Mouse (Mus musculus): ENCODE measurements at regions not wholly inside any gene's neighbourhood (a gene's known extent, or its start where the extent isn't known, plus 50 kb on each side); places are given as distances from the start of the nearest gene placed in this dataset.

- intact Hi-C loops (cut with DNase I), result no loop called here
- DNase-seq, result no peak
Observed at GRCm38 (mm10) chr10:126652693-126653092, 248.5 kb downstream of the Atp23 start.

DNA sequence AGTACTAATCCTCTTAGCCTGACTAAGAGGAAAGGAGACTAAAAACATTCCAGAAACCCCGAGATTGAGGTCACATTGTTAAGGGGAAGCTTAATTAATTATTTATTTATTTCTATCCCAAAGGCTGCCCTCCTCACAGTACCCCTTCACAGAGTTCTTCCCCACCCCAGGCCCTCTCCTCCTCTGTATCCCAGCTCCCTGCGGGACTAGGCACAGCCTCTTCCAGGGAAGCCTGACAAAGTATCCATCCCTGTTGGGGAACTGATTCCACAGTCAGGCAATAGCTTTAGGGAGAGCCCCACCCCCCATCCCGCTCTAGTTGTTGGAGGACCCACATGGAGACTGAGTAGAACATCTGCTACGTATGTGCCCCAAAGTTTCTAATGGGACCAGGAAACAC, 254.6 kb downstream of the Atp23 start:
- intact Hi-C loops (cut with DNase I), result no loop called here
- no peak for DNase-seq

DNA sequence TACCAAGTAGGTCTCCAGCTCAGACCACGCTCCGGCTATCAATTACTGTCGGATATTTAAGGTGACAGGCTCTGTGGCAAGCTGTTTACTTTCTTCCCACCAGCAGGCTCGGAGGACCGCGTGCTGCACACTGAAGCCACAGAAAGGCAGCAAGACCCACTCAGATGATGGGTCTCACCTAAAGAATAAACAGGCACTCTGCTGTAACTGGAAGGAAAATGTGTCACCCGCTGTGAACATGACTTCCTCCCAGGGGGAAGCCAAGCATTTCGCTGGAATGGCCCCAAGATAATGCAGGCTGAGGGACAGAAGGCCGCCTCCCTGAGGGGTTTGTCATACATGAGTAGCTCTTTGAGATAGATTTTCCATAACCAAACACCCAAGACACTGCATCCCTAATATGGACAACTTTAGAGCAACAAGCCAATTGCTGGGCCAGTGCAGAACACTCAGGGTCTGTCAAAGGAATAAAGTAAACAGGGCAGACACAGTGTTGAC, 259.3 kb downstream of the Atp23 start:
- DNase-seq, result no peak
- intact Hi-C loops (cut with DNase I), result no loop called here

GRCm38 (mm10) chr10:126634731-126635130, 266.4 kb downstream of the Atp23 start:
- intact Hi-C loops (cut with DNase I), result no loop called here
- no peak for DNase-seq

DNA sequence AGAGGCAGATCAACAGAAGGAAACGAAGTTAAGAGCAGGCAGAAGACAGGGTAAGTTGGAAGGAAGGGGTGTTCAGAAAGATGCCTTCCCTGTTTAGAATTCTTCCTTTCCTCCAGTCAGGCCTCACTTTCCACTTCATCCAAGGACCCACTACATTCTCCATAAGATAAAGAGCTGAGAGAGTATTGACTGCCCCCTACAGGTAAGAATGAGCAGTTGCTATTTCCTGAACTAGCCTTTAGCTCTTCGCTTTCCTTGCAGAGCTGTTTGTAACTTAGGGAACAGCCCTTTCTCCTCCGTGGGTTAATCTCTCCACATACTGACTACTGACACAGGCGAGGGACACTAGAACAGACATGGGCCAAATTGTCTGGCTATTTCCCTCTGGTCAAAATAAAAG, 273.1 kb downstream of the Atp23 start:
- intact Hi-C loops (cut with DNase I), result no loop called here
- no peak for DNase-seq

- intact Hi-C loops (cut with DNase I), result no loop called here
- DNase-seq, result no peak
Observed at GRCm38 (mm10) chr10:126625466-126625865, 275.7 kb downstream of the Atp23 start.

GRCm38 (mm10) chr10:126620802-126621201, 280.4 kb downstream of the Atp23 start:
- intact Hi-C loops (cut with DNase I), result no loop called here
- DNase-seq, result no peak

- intact Hi-C loops (cut with DNase I), result no loop called here
- no peak for DNase-seq
Observed at GRCm38 (mm10) chr10:126619970-126620369, 281.2 kb downstream of the Atp23 start.

DNA sequence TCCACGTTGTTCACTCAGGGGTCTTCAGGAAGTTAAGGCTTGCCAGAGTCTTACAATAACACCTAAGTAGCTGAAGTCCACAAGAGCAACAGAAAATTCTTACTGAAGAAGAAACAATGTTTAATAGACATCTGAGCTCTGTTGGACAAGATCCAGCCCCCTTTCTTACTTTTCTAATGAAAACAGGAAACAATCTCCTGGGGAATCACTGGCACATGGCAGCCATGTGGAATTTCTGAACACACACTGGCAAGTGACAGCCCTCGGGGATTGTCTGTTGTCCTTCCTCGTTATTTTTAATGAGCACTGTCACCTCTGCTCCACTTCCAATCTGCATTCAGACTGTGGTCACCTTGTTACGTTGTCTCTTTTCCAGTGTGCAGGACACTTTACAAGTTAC, 288.9 kb downstream of the Atp23 start:
- intact Hi-C loops (cut with DNase I), result no loop called here
- no peak for DNase-seq

- intact Hi-C loops (cut with DNase I), result no loop called here
- DNase-seq, result no peak
Observed at GRCm38 (mm10) chr10:126610506-126610905, 290.6 kb downstream of the Atp23 start.

GRCm38 (mm10) chr10:126599686-126600085, 301.5 kb downstream of the Atp23 start:
- DNase-seq, result no peak
- intact Hi-C loops (cut with DNase I), result no loop called here

GRCm38 (mm10) chr10:126568155-126568554, 333.0 kb downstream of the Atp23 start:
- intact Hi-C loops (cut with DNase I), result no loop called here
- DNase-seq, result no peak

DNA sequence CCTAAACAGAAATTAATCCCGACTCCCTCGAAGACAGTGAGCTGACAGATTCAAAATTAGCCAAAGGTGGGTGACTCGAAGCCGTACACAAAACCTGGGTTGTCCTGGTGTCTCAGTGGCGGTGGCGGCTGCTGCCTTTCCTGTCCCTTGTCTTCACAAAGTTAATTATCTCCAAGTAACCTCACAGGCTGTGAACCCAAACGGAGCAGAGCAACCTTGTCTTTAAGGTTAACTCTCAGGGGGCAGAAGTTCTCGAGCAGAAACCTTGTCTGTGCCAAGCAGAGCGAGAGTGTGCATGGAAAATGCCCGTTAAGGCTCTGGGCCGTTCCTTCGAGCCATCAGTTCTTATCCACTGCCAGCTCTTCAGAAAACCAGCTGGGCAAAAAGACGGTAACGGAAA, 335.8 kb downstream of the Atp23 start:
- intact Hi-C loops (cut with DNase I), result no loop called here
- no peak for DNase-seq

GRCm38 (mm10) chr10:126555080-126555479, 346.1 kb downstream of the Atp23 start:
- no peak for DNase-seq
- intact Hi-C loops (cut with DNase I), result no loop called here

GRCm38 (mm10) chr10:126531950-126532349, 369.2 kb downstream of the Atp23 start:
- intact Hi-C loops (cut with DNase I), result no loop called here
- no peak for DNase-seq

DNA sequence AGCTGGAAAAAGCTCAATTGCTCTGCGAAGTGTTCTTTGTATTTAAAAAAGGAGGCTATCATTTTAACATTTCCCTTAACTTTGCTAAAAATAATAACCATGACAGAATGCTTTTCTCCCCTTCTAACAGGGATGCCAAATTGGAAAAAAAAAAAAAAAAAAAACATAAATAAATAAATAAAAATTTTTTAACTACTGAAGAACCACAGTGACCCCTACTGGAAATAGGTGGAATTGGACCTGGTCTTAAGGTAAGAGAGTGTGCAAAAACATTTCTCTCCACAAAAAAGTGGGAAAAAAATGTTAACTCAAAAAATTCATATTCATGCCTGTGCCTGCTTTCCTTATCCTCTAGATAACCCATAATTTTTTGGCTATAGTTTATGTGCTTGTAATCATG, 369.8 kb downstream of the Atp23 start:
- no peak for DNase-seq
- intact Hi-C loops (cut with DNase I), result no loop called here

DNA sequence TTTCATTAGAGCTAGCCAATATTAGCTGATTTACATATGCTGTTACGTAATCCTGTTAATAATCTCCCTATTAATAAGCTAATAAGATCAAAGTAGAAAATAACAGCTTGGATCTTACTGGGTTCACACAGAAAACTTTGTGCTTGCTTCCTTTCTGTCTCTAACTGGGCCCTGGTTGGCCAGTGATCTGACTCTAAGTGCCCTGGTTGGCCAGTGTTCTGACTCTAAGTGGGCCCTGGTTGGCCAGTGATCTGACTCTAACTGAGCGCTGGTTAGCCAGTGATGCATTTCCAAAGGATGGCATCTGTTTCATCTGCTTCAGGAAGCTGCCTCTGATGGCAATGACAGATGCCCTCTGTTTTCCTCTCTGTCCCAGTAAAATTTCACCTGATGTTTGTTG, 372.4 kb downstream of the Atp23 start:
- intact Hi-C loops (cut with DNase I), result no loop called here
- no peak for DNase-seq

DNA sequence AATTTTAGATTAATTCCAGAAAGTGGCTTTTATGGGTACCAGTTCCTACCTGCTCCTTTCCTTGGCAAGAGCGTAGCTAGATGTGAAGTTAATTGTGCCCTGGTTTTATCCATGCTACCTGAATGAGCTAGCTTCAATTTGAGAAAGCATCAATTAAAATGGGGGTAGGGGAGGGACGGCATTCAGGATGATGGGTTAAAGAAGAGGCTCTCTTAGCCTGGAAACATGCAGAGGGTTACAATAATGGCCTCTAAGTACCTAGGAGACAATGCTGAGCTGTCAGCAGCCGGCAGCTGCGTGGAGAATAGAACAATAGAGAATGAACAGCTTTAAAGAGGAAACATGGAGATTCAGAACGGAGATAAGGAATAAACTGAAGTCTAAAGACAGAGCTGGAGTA, 375.0 kb downstream of the Atp23 start:
- intact Hi-C loops (cut with DNase I), result no loop called here
- no peak for DNase-seq

GRCm38 (mm10) chr10:126521836-126522815, 379.0 kb downstream of the Atp23 start:
- intact Hi-C loops (cut with DNase I), result no loop called here
- no peak for DNase-seq

DNA sequence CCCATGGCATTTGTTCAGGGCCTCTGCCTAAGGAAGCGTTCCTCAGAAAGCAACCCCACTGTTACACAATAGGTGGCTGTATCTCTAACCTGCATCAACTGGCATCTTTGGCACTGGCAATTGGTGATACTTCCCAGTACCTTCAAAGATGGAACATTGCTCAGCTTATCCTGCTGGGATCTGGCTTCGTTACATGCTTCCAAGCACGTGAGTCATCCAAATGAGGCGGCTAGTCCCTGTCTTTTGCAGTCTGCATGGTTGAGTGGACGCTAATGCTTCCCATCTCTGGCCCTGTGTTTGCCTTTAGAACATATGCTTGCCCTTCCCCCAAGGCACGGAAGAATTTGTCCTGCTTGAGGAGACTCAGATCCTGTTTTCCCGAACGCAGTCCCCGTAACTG, 380.2 kb downstream of the Atp23 start:
- no peak for DNase-seq
- intact Hi-C loops (cut with DNase I), result no loop called here

- no peak for DNase-seq
- intact Hi-C loops (cut with DNase I), result no loop called here
Observed at GRCm38 (mm10) chr10:126513185-126513584, 388.0 kb downstream of the Atp23 start.

DNA sequence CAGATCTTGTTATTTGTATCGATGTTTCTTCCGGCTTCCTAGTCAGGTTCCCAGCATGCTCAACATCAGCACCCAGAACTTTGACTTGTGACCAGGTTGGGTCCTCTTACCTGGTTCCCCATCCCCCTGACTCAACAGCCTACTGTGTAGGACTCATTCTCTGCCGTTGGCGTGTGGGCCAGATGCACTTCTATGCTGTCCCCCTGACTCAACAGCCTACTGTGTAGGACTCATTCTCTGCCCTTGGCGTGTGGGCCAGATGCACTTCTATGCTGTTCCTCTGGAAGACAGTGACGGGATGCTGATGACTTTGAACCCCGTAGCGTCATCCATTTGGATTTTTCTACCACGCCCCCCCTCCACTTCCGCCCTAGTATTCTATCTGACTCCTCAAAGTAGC, 389.6 kb downstream of the Atp23 start:
- DNase-seq, result peak; percentile 95 to 99
- intact Hi-C loops (cut with DNase I), result no loop called here
